Comparison of ENCODE assay signal across 8 mouse cellular contexts in the genomic region with DNA sequence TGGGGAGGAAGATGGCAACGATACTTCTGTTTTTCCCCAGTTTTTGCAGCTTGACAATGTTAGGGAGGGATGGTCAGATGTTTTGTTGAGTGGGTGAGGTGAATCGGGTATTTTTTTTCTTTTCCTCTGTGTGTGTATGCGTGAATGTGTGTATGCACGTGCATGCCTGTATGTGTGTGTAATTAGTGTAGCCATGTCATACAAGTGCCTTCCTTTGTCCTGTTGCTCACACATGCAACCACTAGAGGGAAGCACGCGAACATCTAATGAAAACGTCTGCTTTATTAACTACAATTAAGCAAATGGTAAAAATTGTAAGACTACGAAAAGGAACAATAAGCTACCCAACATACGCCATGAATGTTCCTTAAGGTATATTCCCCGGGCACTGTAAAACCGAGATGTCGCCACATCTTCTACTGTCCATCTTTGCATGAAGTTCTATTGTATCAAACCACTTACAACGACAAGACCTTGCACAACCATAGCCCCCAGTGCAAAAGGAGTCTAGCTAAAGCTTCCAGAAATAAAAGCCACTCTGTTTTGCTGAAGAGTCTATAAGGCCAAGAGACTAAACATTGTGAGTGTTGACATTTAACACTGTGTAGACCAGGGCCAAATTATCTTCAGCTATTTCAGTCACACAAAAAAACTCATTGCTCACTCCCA. TPM values are rescaled to one million over a fixed set of nuclear protein-coding genes. Genes with fewer than 3 reads are reported as not detected.
DNase-seq lines count a peak whose midpoint lies in the region; ATAC-seq lines count a peak whose summit lies in the region.

No protein-coding gene starts in this region.

- no peak for ATAC-seq in heart, embryonic 12.5 days (ENCODE audit: insufficient number of reproducible peaks, low FRiP score)

- no peak overlapping the region for H3K9ac ChIP-seq in heart, embryonic 12.5 days

- no peak overlapping the region for H3K27ac ChIP-seq in heart, embryonic 12.5 days (ENCODE audit: poor library complexity, severe bottlenecking)

- H3K36me3 ChIP-seq in heart, embryonic 12.5 days, result no peaks in the 10 kb centered on the region

- H3K4me3 ChIP-seq in heart, embryonic 12.5 days, result no peak overlapping the region

- H3K9me3 ChIP-seq in heart, embryonic 12.5 days (replicated peaks), result no peaks in the 10 kb centered on the region

- no peak overlapping the region for H3K4me2 ChIP-seq in heart, embryonic 12.5 days

- intact Hi-C loops in heart, postnatal 10 days (cut with DNase I), result loop anchor here (2.0 to 10.0 kb wide), 5 partner anchors 65 to 1141 kb away; no protein-coding TSS in a partner anchor
- intact Hi-C loops in left cerebral cortex, postnatal 25 days (cut with DNase I), result loop anchor here (1.0 kb wide), 1 partner anchor 358 kb away; no protein-coding TSS in a partner anchor

- DNase-seq in heart, postnatal 10 days, result peak; percentile 42 to 61
- DNase-seq in A20 (ENCODE audit: low read depth, low spot score), result peak; percentile 46
- DNase-seq in brain, embryonic 18.5 days (ENCODE audit: low read depth, low spot score), result peak; percentile 49
- peak; percentile 38 to 69 for DNase-seq in frontal cortex, postnatal 36 days (ENCODE audit: low spot score in 2 of 2)
- peak; percentile 51 to 67 for DNase-seq in left cerebral cortex, postnatal 25 days (ENCODE audit: low spot score in 2 of 2)
- DNase-seq in right cerebral cortex, adult 2 months (ENCODE audit: low spot score in 2 of 2), result peak; percentile 70 to 71
- no peak for DNase-seq in ovary, adult 18-20 months (ENCODE audit: low spot score)

- no peaks in the 10 kb centered on the region for H3K27me3 ChIP-seq in heart, embryonic 12.5 days (replicated peaks)

- peaks cover 9% of the 10 kb centered on the region for H3K4me1 ChIP-seq in heart, embryonic 12.5 days (replicated peaks)

- 55% methylated on average over 13 of the region's 13 CpGs for WGBS in heart, embryonic 12.5 days

RNA-seq across cellular contexts. Expression of a gene that starts 37.7 kb away (rescaled TPM):
- total RNA-seq in heart, postnatal 10 days (2021), result 1 to 10 TPM; 3.9 to 6.4 TPM
- 0.26 and 0.30 TPM in 2 replicates for polyA plus RNA-seq in heart, embryonic 12.5 days (2016; fragmentation: Nextera tagmentation; extraction: Ambion mirVana)
- 1 to 10 TPM; 2.4 to 3.1 TPM for total RNA-seq in left cerebral cortex, postnatal 25 days (2021)
